Mouse (Mus musculus) MEL (cell line): ENCODE measurements around the gene A730049H05Rik. TPM values are rescaled to one million over a fixed set of nuclear protein-coding genes. Genes with fewer than 3 reads are reported as not detected.

Source experiments
- DNase-seq: peaks from one replicate; pipeline ENCODE4 v3.0.0; 2011; ENCODE audit warnings: low read depth, low spot score
- H3K27ac ChIP-seq: 2 replicates; pipeline ENCODE4 v1.5.1; 2012; ENCODE audit warnings: low read depth, mild to moderate bottlenecking, control low read depth, low read length, moderate library complexity; ENCODE audit not compliant: control insufficient read depth
- H3K27me3 ChIP-seq, 2 experiments: fragments of 150-350 bp in 1 of 2; sonication (generic) in 1 of 2; 2 replicates each; pipeline ENCODE4 v1.6.1; 2012; ENCODE audit warnings: low read length in 2 of 2, mild to moderate bottlenecking in 2 of 2, improper control_type of control experiment in 1 of 2, moderate library complexity in 1 of 2; ENCODE audit not compliant: insufficient read depth in 2 of 2, control insufficient read depth in 1 of 2
- H3K36me3 ChIP-seq, 2 experiments: 2 replicates each; pipeline ENCODE4 v1.6.1; 2012 to 2014; ENCODE audit warnings: low read length in 2 of 2, improper control_type of control experiment in 1 of 2, inconsistent platforms in 1 of 2, mild to moderate bottlenecking in 1 of 2; ENCODE audit not compliant: insufficient read depth in 2 of 2, control insufficient read depth in 1 of 2
- H3K4me1 ChIP-seq, 2 experiments: fragments of 150-350 bp in 1 of 2; sonication (generic) in 1 of 2; 2 replicates each; pipeline ENCODE4 v1.6.1; 2012; ENCODE audit warnings: low read length in 2 of 2, improper control_type of control experiment in 1 of 2, mild to moderate bottlenecking in 1 of 2; ENCODE audit not compliant: insufficient read depth in 2 of 2, control insufficient read depth in 1 of 2
- H3K4me3 ChIP-seq, 2 experiments: fragments of 150-350 bp in 1 of 2; sonication (generic) in 1 of 2; 2 replicates each; pipeline ENCODE4 v1.5.1; 2012; ENCODE audit warnings: low read depth in 2 of 2, low read length in 2 of 2, mild to moderate bottlenecking in 2 of 2, moderate library complexity in 2 of 2, control low read depth in 1 of 2, improper control_type of control experiment in 1 of 2; ENCODE audit not compliant: control insufficient read depth in 1 of 2, insufficient read depth in 1 of 2
- H3K79me2 ChIP-seq: 2 replicates; pipeline ENCODE4 v1.6.1; 2012; ENCODE audit warnings: mild to moderate bottlenecking, low read length, moderate library complexity; ENCODE audit not compliant: control insufficient read depth, poor library complexity, insufficient read depth
- H3K9ac ChIP-seq: 2 replicates; pipeline ENCODE4 v1.6.1; 2012; ENCODE audit warnings: low read depth, mild to moderate bottlenecking, control low read depth, low read length, moderate library complexity; ENCODE audit not compliant: control insufficient read depth, poor library complexity, severe bottlenecking
- H3K9me3 ChIP-seq: fragments of 150-350 bp; sonication (generic); replicated peaks from 2 replicates; pipeline ENCODE4 v1.6.1; 2012; ENCODE audit warnings: mild to moderate bottlenecking, low read length, improper control_type of control experiment, moderate library complexity; ENCODE audit not compliant: insufficient read depth
- BHLHE40 ChIP-seq: IDR thresholded peaks from 2 replicates; pipeline ENCODE4 v1.6.1; 2012; ENCODE audit warnings: low read depth, mild to moderate bottlenecking, inconsistent platforms, low read length, improper control_type of control experiment, borderline replicate concordance
- CHD1 ChIP-seq: IDR thresholded peaks from 2 replicates; pipeline ENCODE4 v1.6.1; 2012; ENCODE audit warnings: low read depth, mild to moderate bottlenecking, inconsistent platforms, low read length, improper control_type of control experiment
- CHD2 ChIP-seq: IDR thresholded peaks from 2 replicates; pipeline ENCODE4 v1.6.1; 2011; ENCODE audit warnings: low read length, improper control_type of control experiment
- CTCF ChIP-seq, 3 experiments: IDR thresholded peaks in 2 of 3; conservative IDR thresholded peaks in 1 of 3; 2 replicates each; pipeline ENCODE4 v1.5.1; 2011 to 2012; ENCODE audit warnings: low read length in 3 of 3, low read depth in 2 of 3, mild to moderate bottlenecking in 2 of 3, improper control_type of control experiment in 1 of 3, inconsistent platforms in 1 of 3, mixed read lengths in 1 of 3, moderate library complexity in 1 of 3; ENCODE audit not compliant: control insufficient read depth in 1 of 3, insufficient read depth in 1 of 3, poor library complexity in 1 of 3, severe bottlenecking in 1 of 3
- ETS1 ChIP-seq: IDR thresholded peaks from 2 replicates; pipeline ENCODE4 v1.6.1; 2012; ENCODE audit warnings: low read depth, mild to moderate bottlenecking, inconsistent platforms, low read length, improper control_type of control experiment, moderate library complexity
- GATA1 ChIP-seq: IDR thresholded peaks from 2 replicates; pipeline ENCODE4 v1.6.1; 2011; ENCODE audit warnings: low read depth, low read length, improper control_type of control experiment
- HCFC1 ChIP-seq: IDR thresholded peaks from 2 replicates; pipeline ENCODE4 v1.6.1; 2012; ENCODE audit warnings: low read depth, mild to moderate bottlenecking, inconsistent platforms, low read length, improper control_type of control experiment, moderate library complexity
- JUND ChIP-seq: IDR thresholded peaks from 2 replicates; pipeline ENCODE4 v1.6.1; 2011; ENCODE audit warnings: low read depth, mild to moderate bottlenecking, improper control_type of control experiment, low read length
- MAFK ChIP-seq: IDR thresholded peaks from 2 replicates; pipeline ENCODE4 v1.6.1; 2011; ENCODE audit warnings: low read depth, mild to moderate bottlenecking, low read length, improper control_type of control experiment, borderline replicate concordance
- MAX ChIP-seq: IDR thresholded peaks from 2 replicates; pipeline ENCODE4 v1.6.1; 2011; ENCODE audit warnings: low read length, improper control_type of control experiment
- MAZ ChIP-seq: IDR thresholded peaks from 2 replicates; pipeline ENCODE4 v1.6.1; 2012; ENCODE audit warnings: low read depth, mild to moderate bottlenecking, inconsistent platforms, low read length, improper control_type of control experiment
- MEF2A ChIP-seq: IDR thresholded peaks from 2 replicates; pipeline ENCODE4 v1.6.1; 2014; ENCODE audit warnings: low read depth, mild to moderate bottlenecking, inconsistent platforms, low read length, improper control_type of control experiment; ENCODE audit not compliant: poor library complexity, insufficient replicate concordance, severe bottlenecking; ENCODE audit errors: extremely low read depth
- MYB ChIP-seq: IDR thresholded peaks from 2 replicates; pipeline ENCODE4 v1.6.1; 2011; ENCODE audit warnings: mild to moderate bottlenecking, low read depth, low read length, improper control_type of control experiment
- NELFE ChIP-seq: IDR thresholded peaks from 2 replicates; pipeline ENCODE4 v1.6.1; 2011; ENCODE audit warnings: low read depth, low read length, improper control_type of control experiment
- NRF1 ChIP-seq: IDR thresholded peaks from 2 replicates; pipeline ENCODE4 v1.6.1; 2014; ENCODE audit warnings: low read depth, mild to moderate bottlenecking, inconsistent platforms, low read length, improper control_type of control experiment, moderate library complexity; ENCODE audit not compliant: poor library complexity, insufficient read depth, severe bottlenecking
- POLR2AphosphoS2 ChIP-seq: IDR thresholded peaks from 2 replicates; pipeline ENCODE4 v1.6.1; 2011; ENCODE audit warnings: low read length, improper control_type of control experiment
- RAD21 ChIP-seq: IDR thresholded peaks from 2 replicates; pipeline ENCODE4 v1.6.1; 2011; ENCODE audit warnings: mild to moderate bottlenecking, low read depth, low read length, improper control_type of control experiment
- RCOR1 ChIP-seq: IDR thresholded peaks from 2 replicates; pipeline ENCODE4 v1.6.1; 2012; ENCODE audit warnings: low read depth, mild to moderate bottlenecking, inconsistent platforms, low read length, improper control_type of control experiment
- SIN3A ChIP-seq: IDR thresholded peaks from 2 replicates; pipeline ENCODE4 v1.6.1; 2012; ENCODE audit warnings: low read length, improper control_type of control experiment, inconsistent platforms
- SMC3 ChIP-seq: IDR thresholded peaks from 2 replicates; pipeline ENCODE4 v1.6.1; 2011; ENCODE audit warnings: low read depth, low read length, improper control_type of control experiment
- TAL1 ChIP-seq: IDR thresholded peaks from 2 replicates; pipeline ENCODE4 v1.6.1; 2012; ENCODE audit warnings: mild to moderate bottlenecking, inconsistent platforms, low read length, moderate library complexity, mixed read lengths
- TBP ChIP-seq: IDR thresholded peaks from 2 replicates; pipeline ENCODE4 v1.8.0; 2011; ENCODE audit warnings: low read depth, low read length, improper control_type of control experiment
- UBTF ChIP-seq: IDR thresholded peaks from 2 replicates; pipeline ENCODE4 v1.6.1; 2012; ENCODE audit warnings: low read depth, mild to moderate bottlenecking, inconsistent platforms, low read length, improper control_type of control experiment, moderate library complexity, borderline replicate concordance; ENCODE audit not compliant: insufficient read depth
- USF1 ChIP-seq: IDR thresholded peaks from 2 replicates; pipeline ENCODE4 v1.6.1; 2014; ENCODE audit warnings: low read depth, mild to moderate bottlenecking, inconsistent platforms, low read length, improper control_type of control experiment, moderate library complexity
- USF2 ChIP-seq, 2 experiments: IDR thresholded peaks; 2 replicates each; pipeline ENCODE4 v1.6.1; 2011 to 2012; ENCODE audit warnings: improper control_type of control experiment in 2 of 2, low read length in 2 of 2, borderline replicate concordance in 1 of 2, inconsistent platforms in 1 of 2, low read depth in 1 of 2, mild to moderate bottlenecking in 1 of 2; ENCODE audit not compliant: insufficient read depth in 1 of 2
- ZC3H11A ChIP-seq: IDR thresholded peaks from 2 replicates; pipeline ENCODE4 v1.6.1; 2012; ENCODE audit warnings: low read depth, mild to moderate bottlenecking, inconsistent platforms, low read length, improper control_type of control experiment
- ZMIZ1 ChIP-seq: IDR thresholded peaks from 2 replicates; pipeline ENCODE4 v1.6.1; 2012; ENCODE audit warnings: low read depth, mild to moderate bottlenecking, inconsistent platforms, low read length, improper control_type of control experiment, moderate library complexity
- ZNF384 ChIP-seq: IDR thresholded peaks from 2 replicates; pipeline ENCODE4 v1.6.1; 2012; ENCODE audit warnings: low read depth, mild to moderate bottlenecking, inconsistent platforms, low read length, improper control_type of control experiment
- polyA plus RNA-seq, 2 experiments: library from polyadenylated mRNA; stranded (reverse) in 1 of 2; unstranded in 1 of 2; fragments of >175 nt in 1 of 2; fragments of >200 nt in 1 of 2; gene quantifications; 2 replicates each; pipeline versions ENCODE4 v1.2.1 to v1.2.4; 2012; ENCODE audit warnings: low replicate concordance in 2 of 2, low read depth in 1 of 2; ENCODE audit not compliant: insufficient read length in 2 of 2, insufficient read depth in 1 of 2, missing spikeins in 1 of 2
- total RNA-seq: library from RNA; depleted of rRNA; stranded (reverse); fragments of 300-350 nt; gene quantifications from 2 replicates; pipeline ENCODE4 v1.2.3, GENCODE M21; 2012

The A730049H05Rik gene
- total and polyA plus RNA-seq, 3 experiments = not detected

- DNase-seq = no peak
- TF ChIP-seq NELFE = no peak
- TF ChIP-seq MYB = no peak
- no peak for TF ChIP-seq MAX
- no peak for TF ChIP-seq JUND
- no peak for TF ChIP-seq BHLHE40
- TF ChIP-seq MAFK = no peak
- TF ChIP-seq ZNF384 = no peak
- TF ChIP-seq SMC3 = no peak
- TF ChIP-seq ZMIZ1 = no peak
- TF ChIP-seq UBTF = no peak
- TF ChIP-seq RCOR1 = no peak
- TF ChIP-seq MEF2A = no peak
- TF ChIP-seq HCFC1 = no peak
- no peak for TF ChIP-seq CTCF (IDR thresholded peaks at IDR 0.05 in 2 of 3, conservative IDR thresholded peaks at IDR 0.05 in 1 of 3; ENCODE audit: control insufficient read depth in 1 of 3, insufficient read depth in 1 of 3, low read depth in 2 of 3, low read length in 3 of 3, poor library complexity in 1 of 3, severe bottlenecking in 1 of 3)
- no peak for TF ChIP-seq NRF1
- TF ChIP-seq SIN3A = no peak
- TF ChIP-seq CHD1 = no peak
- TF ChIP-seq TAL1 = no peak
- no peak for TF ChIP-seq TBP
- TF ChIP-seq POLR2AphosphoS2 = no peak
- Histone ChIP-seq H3K4me3 (no peak overlapping the region), H3K36me3 (no peaks in the 10 kb centered on the region), H3K79me2 (no peaks in the 10 kb centered on the region), H3K27me3 (no peaks in the 10 kb centered on the region), H3K9me3 (no peaks in the 10 kb centered on the region), H3K4me1 (no peaks in the 10 kb centered on the region), H3K9ac (no peak overlapping the region), H3K27ac (no peak overlapping the region)
Measured at GRCm38 (mm10) chr6:92872766-92873165, 56.5 kb downstream of the A730049H05Rik start.

- no peak for DNase-seq
- Histone ChIP-seq H3K36me3 (no peaks in the 10 kb centered on the region), H3K79me2 (no peaks in the 10 kb centered on the region), H3K4me1 (no peaks in the 10 kb centered on the region), H3K4me3 (no peak overlapping the region), H3K9ac (no peak overlapping the region), H3K9me3 (no peaks in the 10 kb centered on the region), H3K27ac (no peak overlapping the region), H3K27me3 (no peaks in the 10 kb centered on the region)
- TF ChIP-seq BHLHE40 (no peak), POLR2AphosphoS2 (no peak), NELFE (no peak), CHD1 (no peak), CHD2 (no peak), JUND (no peak), USF2 (IDR thresholded peaks at IDR 0.05; ENCODE audit: borderline replicate concordance in 1 of 2, insufficient read depth in 1 of 2, low read depth in 1 of 2, low read length in 2 of 2) (no peak), NRF1 (no peak), ZC3H11A (no peak), ETS1 (no peak), TBP (no peak), ZNF384 (no peak), SMC3 (no peak), MYB (no peak), USF1 (no peak), GATA1 (no peak), RCOR1 (no peak), MAZ (no peak), RAD21 (no peak)
Measured at GRCm38 (mm10) chr6:92874854-92875253, 58.6 kb downstream of the A730049H05Rik start.
